Mouse (Mus musculus): ENCODE results near the gene Zmynd19.
A peak's percentile ranks its signal among the peaks of the same experiment; 100 is the strongest.
"Not testable (repeated sequence)": the region's sequence is repeated elsewhere in the genome, so short reads cannot be mapped to it uniquely, and the experiment has no call there.

Zmynd19 gene

DNA sequence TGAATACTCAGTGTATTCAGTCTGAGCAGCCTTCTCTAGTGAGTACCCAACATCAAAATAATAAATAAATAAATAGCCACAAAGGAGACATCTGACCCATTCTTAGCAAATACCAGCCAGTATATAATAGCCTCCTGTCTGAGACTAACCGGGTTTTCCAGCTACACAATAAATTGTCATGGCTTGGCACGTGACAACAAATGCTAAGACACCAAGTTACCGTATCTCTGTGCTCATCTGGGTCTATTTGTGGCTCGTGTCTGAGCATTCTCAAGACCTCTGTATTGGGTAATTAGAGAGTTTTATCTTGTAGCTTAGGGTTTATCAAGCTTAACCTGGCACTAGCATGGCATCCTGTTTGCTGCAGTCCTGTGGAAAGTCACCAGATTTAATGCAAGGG, 7.5 kb upstream of the Zmynd19 start:
- DNase-seq (ENCODE audit: low read depth, low spot score), result no peak

DNA sequence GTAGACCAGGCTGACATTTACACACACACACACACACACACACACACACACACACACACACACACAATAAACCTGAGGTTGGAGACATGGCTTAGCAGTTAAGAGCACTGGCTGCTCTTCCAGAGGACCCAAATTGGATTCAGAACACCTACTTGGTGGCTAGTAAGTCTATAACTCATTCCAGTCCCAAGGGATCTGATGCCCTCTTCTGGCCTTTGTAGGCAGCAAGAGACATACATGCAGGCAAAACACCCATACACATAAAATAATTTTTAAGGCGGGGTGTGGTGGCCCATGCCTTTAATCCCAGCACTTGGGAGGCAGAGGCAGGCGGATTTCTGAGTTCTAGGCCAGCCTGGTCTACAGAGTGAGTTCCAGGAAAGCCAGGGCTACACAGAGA, 5.3 kb upstream of the Zmynd19 start:
- DNase-seq (ENCODE audit: low read depth, low spot score), result not testable (repeated sequence)

DNA sequence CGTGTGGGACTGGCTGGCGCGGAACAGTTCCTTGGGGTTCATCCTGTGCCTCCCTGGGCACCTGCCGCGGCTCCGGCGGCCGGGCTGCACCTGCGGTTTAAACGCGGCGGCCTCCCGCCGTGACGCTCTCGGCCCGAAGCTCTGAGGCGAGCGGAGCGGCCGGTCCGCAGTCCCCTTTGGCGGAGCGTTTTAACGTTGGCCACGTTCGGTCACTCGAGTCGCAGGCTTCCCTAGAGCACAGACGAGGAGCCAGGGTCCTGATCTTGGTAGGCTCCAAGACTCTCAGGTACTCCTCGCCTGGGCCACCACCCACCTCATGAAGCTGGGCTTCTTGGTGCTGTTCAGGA, 570 bp downstream of the Zmynd19 start:
- DNase-seq (ENCODE audit: low read depth, low spot score), result no peak

DNA sequence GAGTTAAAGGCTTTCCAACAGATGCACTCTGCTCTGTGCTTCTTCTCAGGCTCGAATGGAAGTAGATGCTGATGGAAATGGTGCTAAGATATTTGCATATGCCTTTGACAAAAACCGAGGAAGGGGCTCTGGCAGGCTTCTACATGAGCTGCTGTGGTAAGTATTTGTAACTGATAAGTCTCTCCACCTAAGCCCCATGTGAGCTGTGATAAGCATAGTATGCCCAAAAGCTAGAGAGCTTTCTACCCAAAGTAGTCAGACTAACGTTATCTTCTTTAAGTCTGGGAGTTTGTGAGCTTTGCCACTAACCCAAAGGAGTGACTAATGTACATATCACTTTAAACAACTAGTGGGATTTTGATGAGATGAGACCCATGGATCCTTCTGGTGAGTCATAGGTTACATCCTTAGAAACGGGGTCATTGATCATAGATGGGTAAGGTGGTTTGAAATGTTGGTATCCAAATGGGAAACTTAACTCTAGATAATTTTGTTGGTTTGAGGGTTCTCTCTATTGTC, 3.0 kb downstream of the Zmynd19 start:
- no peak for DNase-seq (ENCODE audit: low read depth, low spot score)

DNA sequence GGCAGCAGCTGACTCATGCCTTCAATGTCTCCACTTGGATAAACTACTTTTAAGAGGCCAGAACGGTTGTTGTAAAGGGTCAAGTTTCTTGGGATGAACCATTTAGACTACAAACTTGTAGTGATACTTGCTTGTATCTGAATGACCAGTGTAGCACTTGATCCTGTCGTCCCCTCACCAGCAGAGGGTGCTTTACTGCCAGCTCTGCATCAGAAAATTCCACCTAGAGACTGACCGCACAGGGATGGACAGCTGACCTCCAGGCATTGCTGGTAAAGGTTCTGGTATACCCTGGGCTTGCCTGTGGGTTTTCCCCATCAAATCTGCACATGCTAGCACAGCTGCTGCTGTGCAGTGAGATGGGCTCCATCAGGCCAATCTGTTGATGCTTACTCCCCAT, 11.3 kb downstream of the Zmynd19 start:
- DNase-seq (ENCODE audit: low read depth, low spot score), result no peak

DNA sequence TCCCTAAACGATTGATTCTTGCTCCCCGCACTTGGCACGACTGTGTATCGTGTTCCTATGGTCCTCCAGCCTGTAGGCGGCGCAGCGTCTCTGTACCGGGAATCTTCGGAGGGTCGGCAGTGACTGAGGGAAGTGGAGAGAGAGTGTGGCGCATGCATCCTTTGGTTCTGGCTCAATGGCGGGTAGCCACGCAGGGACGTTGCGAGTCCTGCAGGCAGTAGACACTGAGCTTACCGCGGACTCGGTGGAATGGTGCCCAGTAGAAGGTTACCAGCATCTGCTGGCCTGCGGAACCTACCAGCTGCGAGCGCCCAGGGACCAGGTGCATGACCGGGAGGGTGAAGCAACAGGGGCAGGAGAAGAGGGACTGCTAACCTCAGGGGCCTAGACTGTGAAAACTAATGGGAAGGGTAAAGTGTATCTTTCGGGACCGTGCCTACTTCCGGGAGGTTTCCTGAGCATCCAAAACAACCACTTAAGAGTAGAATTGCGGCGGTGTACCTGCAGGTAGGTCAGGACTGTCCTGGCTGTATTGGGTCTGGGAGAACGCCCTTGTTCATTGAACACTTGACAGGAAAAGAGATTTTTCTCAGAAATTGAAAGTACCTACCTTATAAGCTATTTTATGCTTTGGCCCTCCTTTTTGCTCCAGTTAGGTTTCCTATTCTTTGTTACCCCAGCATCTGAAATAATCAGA, 12.9 kb downstream of the Zmynd19 start, which contains the start of gene Dph7:
Gene Dph7 (plus strand): TSS at position 97 of the 697 bp plus-strand sequence.
- peak; percentile 78 for DNase-seq (ENCODE audit: low read depth, low spot score)

DNA sequence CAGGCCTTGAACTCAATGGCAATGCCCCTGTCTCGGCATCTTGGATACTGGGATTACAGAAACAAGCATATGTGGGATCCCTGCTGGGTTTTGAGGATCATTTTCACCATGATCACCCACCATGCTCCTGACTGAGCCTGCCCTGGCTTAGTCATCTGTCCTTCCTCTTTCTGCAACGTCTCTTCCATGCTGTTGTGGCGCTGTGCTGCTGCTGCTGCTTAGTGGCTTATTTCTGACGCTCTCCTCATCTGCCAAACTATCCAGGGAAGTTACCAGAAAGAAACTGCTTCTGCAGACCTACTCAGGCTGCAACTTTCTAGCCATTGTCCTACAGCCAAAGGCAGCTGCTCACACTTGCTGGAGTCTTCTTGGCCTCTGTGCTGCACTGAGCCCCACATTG, 20.8 kb downstream of the Zmynd19 start:
- no peak for DNase-seq (ENCODE audit: low read depth, low spot score)

DNA sequence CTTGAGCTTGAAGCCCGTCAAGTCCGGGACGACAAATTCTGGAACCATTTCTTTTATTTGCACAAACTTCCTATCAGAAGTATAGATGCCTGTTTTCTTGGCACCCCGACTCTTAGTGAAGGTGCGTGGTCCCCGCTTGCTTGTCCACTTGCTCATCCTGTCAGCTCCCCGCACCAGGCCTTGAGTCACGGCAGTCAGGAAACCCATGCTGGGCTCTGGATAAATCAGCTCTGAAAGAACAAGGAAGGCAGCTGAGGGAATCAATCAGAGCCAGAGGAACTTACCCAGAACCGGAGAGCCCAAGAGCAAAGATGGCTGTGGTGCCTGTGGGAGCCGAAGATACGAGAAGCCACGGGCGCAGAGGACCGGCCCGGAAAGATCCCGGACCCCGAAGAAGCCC, 24.9 kb downstream of the Zmynd19 start:
- not testable (repeated sequence) for DNase-seq (ENCODE audit: low read depth, low spot score)

DNA sequence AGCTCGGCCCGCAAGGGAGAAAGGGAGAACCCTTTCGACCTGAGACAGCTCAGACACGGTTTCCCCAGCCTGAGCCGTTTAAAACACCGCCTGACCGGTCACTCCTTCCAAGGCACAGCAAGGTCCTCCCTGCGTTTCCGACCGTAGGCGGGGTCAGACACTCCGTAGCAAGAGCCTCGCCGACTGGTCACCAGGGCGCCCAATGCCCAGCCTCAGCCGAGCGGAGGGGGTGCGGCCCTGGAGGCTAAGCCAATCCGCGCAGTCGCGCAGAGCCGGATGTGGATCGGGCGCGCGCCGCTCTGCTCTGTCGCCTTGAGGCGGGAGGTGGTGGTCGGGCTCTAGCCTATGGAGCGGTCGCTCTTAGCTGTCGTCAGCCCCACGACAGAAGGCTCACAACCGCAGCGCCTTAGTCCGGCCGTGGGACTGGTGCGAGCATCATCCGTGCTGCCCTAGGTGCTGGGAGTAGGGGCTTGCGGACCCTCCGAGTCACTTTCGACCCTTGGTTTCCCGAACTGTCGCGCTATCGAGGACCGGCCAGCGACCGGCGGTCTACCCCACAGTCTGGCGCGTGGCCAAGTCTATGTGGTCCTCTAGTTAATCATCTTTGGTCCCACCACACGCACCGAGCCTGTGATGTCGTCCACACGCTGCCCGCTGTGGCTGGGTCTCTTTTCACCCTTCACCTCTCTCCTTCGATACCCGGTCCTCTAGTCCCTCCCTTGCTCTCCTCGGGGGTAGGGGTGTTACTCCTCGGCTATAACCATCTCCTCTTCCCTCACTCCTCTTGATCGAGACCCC, 25.5 kb downstream of the Zmynd19 start, which contains the start of gene Mrpl41:
Gene Mrpl41 (minus strand): TSS at position 193 of the 798 bp plus-strand sequence.
- peak; percentile 94 for DNase-seq (ENCODE audit: low read depth, low spot score)

DNA sequence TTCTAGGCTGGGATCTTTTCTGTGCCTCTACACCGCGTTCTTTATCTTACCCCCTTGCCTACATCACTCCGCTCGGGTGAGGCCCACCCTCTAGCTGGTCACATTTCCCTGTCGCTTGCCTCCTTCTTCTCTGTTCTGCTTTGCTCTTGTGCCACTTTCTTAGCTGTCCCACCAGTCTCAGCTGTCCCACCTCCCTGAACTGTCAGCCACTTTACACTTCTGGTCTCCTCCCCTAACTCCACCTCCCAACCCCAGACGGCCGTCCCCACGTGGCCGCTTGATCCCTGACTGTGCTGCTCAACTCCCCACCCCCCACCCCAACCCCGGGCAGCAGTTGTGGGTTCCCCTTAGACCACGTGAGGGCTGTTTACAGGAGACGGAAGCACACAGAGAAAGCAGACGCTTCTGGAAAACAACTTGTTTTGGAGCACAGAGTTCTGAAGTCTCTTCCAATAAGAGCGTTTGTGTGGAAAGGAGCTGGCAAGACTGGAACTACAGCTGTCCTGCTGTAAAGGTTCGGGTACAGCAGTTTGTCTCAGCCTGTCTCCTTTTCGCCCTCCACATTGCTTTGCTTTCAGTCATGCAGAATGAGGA, 26.2 kb downstream of the Zmynd19 start, which contains the start of gene Pnpla7:
Gene Pnpla7 (plus strand): TSS at position 330 of the 594 bp plus-strand sequence.
- peak; percentile 37 for DNase-seq (ENCODE audit: low read depth, low spot score)

DNA sequence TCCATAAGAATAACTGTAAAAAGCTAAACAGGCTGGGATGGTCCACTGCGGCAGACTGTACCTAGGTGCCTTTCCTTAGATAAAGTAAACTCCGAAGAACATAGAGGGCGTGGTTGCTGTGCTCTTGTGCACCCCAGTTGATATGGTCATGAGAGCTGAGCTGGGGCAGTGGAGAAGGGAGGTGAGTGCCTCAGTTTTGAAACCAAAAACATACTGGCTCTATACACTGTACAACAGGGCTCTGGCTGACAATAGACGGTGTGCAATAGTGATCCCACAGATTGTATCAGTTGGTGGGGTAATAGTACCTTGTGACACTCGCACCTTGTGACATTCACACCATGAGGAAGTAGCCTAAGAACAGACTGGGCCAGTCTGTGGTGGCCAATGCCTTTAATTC, 27.4 kb downstream of the Zmynd19 start:
- no peak for DNase-seq (ENCODE audit: low read depth, low spot score)

DNA sequence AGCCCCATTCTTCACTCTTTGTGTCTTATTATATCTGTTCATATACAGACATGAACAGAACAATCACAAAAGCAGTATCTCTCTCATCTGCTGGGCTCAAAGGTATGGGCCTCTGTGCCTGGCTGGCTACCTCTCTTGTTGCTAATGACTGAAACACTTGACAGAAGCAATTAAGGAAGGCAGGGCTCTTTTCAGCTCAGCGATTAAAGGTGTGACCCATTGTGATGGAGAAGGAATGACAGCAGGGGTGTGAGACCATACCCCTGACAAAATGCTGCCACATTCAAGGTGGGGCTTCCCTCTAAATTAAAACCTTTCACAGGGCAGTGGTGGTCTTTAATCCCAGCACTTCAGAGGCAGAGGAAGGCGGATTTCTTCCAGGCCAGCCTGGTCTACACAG, 38.2 kb downstream of the Zmynd19 start:
- DNase-seq (ENCODE audit: low read depth, low spot score), result no peak

DNA sequence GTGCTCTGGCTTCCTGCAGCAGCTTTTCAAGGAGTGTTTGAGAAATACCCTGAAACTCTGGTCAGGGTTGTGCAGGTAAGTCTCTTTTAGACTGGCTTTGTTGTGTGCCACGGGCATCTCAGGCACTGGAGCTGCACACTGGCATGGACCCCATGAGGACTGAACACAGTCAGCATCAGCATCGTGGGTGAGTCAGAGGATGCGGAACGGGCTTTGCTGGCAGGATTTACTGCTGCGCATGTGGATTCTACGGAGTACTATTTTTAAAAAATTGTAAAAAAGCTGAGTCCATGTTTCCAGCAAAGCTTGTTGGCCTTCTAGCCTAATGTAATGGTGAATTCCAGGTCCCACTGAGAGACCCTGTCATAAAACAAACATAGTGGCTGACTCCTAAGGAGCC, 45.7 kb downstream of the Zmynd19 start:
- DNase-seq (ENCODE audit: low read depth, low spot score), result no peak

DNA sequence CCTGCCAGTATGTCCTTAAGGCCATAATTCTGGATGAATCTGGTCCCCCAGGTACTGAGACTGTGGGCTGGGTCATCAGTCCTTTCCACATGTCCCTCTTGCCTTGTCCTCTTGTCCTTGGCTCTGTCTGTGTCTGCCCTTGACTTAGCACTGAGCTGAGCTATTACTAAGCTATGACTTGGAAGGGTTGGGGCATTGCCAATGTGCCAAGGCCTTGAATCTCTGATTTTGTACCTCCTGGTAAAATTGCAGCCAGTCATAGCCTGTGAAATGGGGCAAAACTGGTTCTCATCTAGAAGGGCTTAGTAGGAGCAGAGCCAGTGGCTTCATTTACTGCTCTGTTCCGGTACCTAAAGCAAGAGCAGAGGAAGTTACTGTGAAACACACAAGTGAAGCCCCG, 46.9 kb downstream of the Zmynd19 start:
- DNase-seq (ENCODE audit: low read depth, low spot score), result no peak

DNA sequence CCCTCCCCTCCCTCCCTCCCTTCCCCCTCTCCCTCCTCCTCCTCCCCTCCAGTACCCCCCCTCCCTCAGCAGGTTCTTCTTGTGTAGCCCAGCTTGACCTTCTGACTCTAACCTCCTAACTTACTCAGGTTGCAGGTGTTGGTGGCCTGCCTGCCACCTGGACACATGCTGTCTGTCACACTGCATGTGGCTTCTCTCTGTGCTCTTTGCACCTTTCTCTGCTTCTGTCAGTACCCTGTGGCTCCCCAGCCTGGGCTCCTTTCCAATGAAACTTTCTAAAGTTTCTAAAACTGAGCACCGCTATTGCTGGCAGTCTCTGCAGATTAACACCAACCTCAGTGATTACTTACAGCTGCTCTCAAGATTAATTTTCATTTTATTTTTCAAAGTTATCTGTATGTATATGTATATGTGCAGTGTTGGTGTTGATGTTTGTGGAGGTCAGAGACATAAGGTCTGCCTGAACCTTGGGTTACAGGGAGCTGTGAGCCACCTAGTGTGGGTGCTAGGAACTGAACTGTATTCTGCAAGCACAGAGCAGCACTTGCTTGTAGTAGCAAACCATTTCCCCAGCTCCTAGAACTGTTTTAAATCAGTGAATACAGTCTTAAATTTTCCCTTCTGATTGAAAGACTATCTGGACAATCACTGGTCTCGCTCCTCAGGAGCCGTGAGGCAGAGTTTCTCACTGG, 51.1 kb downstream of the Zmynd19 start:
- peak; percentile 17 for DNase-seq (ENCODE audit: low read depth, low spot score)

DNA sequence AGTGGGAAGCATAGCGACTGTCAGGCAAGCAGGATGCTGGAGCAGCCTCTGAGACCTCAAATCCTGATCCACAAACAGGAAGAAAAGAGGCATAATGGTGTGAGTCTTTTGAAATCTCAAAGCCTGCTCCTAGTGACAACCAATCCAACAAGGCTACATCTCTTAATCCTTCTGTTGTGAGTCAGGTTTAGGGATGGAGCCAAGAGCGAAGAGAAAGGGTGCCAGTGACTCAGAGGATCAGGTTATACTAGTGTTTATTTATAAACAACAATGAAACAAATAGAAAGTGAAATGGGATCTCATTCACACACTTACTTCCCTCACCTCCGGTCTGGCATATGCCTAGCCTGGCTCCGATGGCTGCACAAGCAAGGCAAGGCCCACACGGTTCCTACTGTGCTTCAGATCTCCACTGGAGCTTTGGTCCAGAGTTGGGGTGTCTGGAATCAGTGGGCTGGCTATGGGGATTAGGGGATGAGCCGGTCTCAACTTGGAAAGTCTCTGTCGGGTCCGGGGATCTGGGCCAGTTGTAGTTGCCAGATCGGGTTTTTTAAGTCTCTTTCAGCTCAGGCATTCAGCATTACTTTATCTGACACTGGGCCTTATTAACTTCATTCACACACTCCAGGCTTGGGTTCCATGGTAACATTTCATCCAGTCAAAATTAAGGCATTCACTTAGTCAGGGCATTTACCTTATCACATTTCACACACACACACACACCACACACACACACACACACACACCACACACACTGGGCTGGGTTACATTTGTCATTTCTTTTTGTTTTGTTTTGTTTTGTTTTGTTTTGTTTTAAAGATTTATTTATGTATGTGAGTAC, 54.6 kb downstream of the Zmynd19 start:
- DNase-seq (ENCODE audit: low read depth, low spot score), result no peak

DNA sequence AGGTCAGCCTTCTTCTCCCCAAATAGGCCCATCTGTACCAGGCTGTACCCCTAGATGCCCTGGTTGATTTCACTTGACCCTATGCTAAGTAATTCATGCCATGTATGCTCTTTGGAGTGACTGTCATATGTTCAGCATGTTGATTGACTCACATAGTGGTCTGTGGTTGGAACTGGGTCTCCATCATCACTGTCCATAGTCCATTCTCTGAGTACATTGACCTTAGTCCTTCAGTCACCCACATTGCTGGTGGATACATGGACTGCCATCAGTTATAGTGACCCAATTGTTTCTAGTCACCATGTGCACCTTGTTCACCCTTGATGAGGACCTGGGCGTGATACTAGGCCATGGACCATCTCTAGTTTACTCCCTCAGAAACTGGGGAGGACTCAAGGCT, 57.2 kb downstream of the Zmynd19 start:
- DNase-seq (ENCODE audit: low read depth, low spot score), result no peak

DNA sequence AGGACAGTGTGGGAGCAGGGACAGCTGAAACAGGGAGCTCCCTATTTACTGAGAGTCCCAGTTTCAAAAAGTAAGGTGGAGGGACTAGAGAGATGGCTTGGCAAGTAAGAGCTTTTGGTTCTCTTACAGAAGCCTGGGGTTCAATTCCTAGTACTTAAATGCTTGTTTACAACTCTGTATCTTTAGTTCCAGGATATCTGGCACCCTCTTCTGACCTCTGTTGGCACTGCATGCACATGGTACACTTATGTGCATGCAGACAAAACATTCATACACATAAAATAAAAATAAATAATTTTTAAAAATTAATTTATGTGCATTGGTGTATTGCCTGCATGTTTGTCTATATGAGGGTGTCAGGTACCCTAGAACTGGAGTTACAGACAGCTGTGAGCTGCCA, 58.7 kb downstream of the Zmynd19 start:
- DNase-seq (ENCODE audit: low read depth, low spot score), result no peak
